Mouse (Mus musculus): ENCODE results near the gene Adcy4. TPM values are rescaled to one million over a fixed set of nuclear protein-coding genes. Genes with fewer than 3 reads are reported as not detected.
A peak's percentile ranks its signal among the peaks of the same experiment; 100 is the strongest.

Adcy4 gene
- total RNA-seq (2014; rRNA removed) (5.6 and 5.8 TPM in 2 replicates), polyA plus RNA-seq (2015; fragmentation: Nextera tagmentation; extraction: Ambion mirVana) (1.7 and 2.8 TPM in 2 replicates)

GRCm38 (mm10) chr14:55783958-55784235 is at the start of gene Adcy4:
TSS of gene Adcy4 (minus strand) at chr14:55784095.
- ATAC-seq (no peak), DNase-seq (ENCODE audit: low spot score) (no peak)
- peak within 1 kb of the TSS; percentile 57 for H3K4me2 ChIP-seq (ENCODE audit: low read depth, low read length)
- peaks cover 63% of the 10 kb centered on the region for H3K27me3 ChIP-seq (ENCODE audit: insufficient read depth, low read length)
- no peaks in the 10 kb centered on the region for H3K36me3 ChIP-seq (ENCODE audit: insufficient read depth, low read length)
- no peaks in the 10 kb centered on the region for H3K9me3 ChIP-seq (ENCODE audit: low read length)
- H3K9ac ChIP-seq (replicated peaks; ENCODE audit: low read length), result no peak within 1 kb of the TSS
- no peak for TF ChIP-seq CTCF (IDR thresholded peaks at IDR 0.05; ENCODE audit: low read depth)
- H3K27ac ChIP-seq, result no peak within 1 kb of the TSS; the same call in 1 of the 2 replicates
- peak within 1 kb of the TSS; percentile 29 for H3K4me3 ChIP-seq (ENCODE audit: low read length)
- 4% methylated on average over 13 of the region's 13 CpGs for WGBS
- peaks cover 9% of the 10 kb centered on the region; the same call in 1 of the 2 replicates for H3K4me1 ChIP-seq (ENCODE audit: insufficient read depth, low read length)

- WGBS, result 86% methylated on average over 4 of the region's 4 CpGs
- H3K9ac ChIP-seq (replicated peaks; ENCODE audit: low read length), result no peak overlapping the region
- no peaks in the 10 kb centered on the region for H3K27me3 ChIP-seq (ENCODE audit: insufficient read depth, low read length)
- H3K36me3 ChIP-seq (ENCODE audit: insufficient read depth, low read length), result no peaks in the 10 kb centered on the region
- no peak overlapping the region for H3K27ac ChIP-seq
- no peak overlapping the region for H3K4me3 ChIP-seq (ENCODE audit: low read length)
- no peak for TF ChIP-seq CTCF (IDR thresholded peaks at IDR 0.05; ENCODE audit: low read depth)
- ATAC-seq (no peak), DNase-seq (ENCODE audit: low spot score) (no peak)
- H3K4me1 ChIP-seq (ENCODE audit: insufficient read depth, low read length), result no peaks in the 10 kb centered on the region
- H3K4me2 ChIP-seq (ENCODE audit: low read depth, low read length), result no peak overlapping the region
- H3K9me3 ChIP-seq (ENCODE audit: low read length), result no peaks in the 10 kb centered on the region
Observed at GRCm38 (mm10) chr14:55833126-55833525, 49.2 kb upstream of the Adcy4 start.

GRCm38 (mm10) chr14:55830331-55830730 is 46.4 kb upstream of the Adcy4 start:
- no peak overlapping the region for H3K9ac ChIP-seq (replicated peaks; ENCODE audit: low read length)
- no peak overlapping the region for H3K4me3 ChIP-seq (ENCODE audit: low read length)
- no peaks in the 10 kb centered on the region for H3K27me3 ChIP-seq (ENCODE audit: insufficient read depth, low read length)
- H3K27ac ChIP-seq, result no peak overlapping the region
- no peak for TF ChIP-seq CTCF (IDR thresholded peaks at IDR 0.05; ENCODE audit: low read depth)
- ATAC-seq, result no peak
- H3K4me2 ChIP-seq (ENCODE audit: low read depth, low read length), result no peak overlapping the region
- no peak for DNase-seq (ENCODE audit: low spot score)
- no peaks in the 10 kb centered on the region for H3K9me3 ChIP-seq (ENCODE audit: low read length)
- 91% methylated on average over 4 of the region's 4 CpGs for WGBS
- no peaks in the 10 kb centered on the region for H3K36me3 ChIP-seq (ENCODE audit: insufficient read depth, low read length)
- H3K4me1 ChIP-seq (ENCODE audit: insufficient read depth, low read length), result peaks cover 4% of the 10 kb centered on the region

GRCm38 (mm10) chr14:55829854-55830253 is 46.0 kb upstream of the Adcy4 start:
- no peak overlapping the region for H3K4me3 ChIP-seq (ENCODE audit: low read length)
- no peak for DNase-seq (ENCODE audit: low spot score)
- no peak overlapping the region for H3K9ac ChIP-seq (replicated peaks; ENCODE audit: low read length)
- H3K4me2 ChIP-seq (ENCODE audit: low read depth, low read length), result no peak overlapping the region
- TF ChIP-seq CTCF (IDR thresholded peaks at IDR 0.05; ENCODE audit: low read depth), result no peak
- no peak overlapping the region for H3K27ac ChIP-seq
- H3K9me3 ChIP-seq (ENCODE audit: low read length), result no peaks in the 10 kb centered on the region
- H3K4me1 ChIP-seq (ENCODE audit: insufficient read depth, low read length), result peaks cover 9% of the 10 kb centered on the region
- H3K36me3 ChIP-seq (ENCODE audit: insufficient read depth, low read length), result no peaks in the 10 kb centered on the region
- WGBS, result 95% methylated on average over 16 of the region's 16 CpGs
- no peaks in the 10 kb centered on the region for H3K27me3 ChIP-seq (ENCODE audit: insufficient read depth, low read length)
- no peak for ATAC-seq

- TF ChIP-seq CTCF (IDR thresholded peaks at IDR 0.05; ENCODE audit: low read depth), result no peak
- H3K27me3 ChIP-seq (ENCODE audit: insufficient read depth, low read length), result no peaks in the 10 kb centered on the region
- H3K27ac ChIP-seq, result no peak overlapping the region
- peaks cover 11% of the 10 kb centered on the region for H3K4me1 ChIP-seq (ENCODE audit: insufficient read depth, low read length)
- no peak overlapping the region for H3K9ac ChIP-seq (replicated peaks; ENCODE audit: low read length)
- 51% methylated on average over 3 of the region's 3 CpGs for WGBS
- no peak overlapping the region for H3K4me3 ChIP-seq (ENCODE audit: low read length)
- no peaks in the 10 kb centered on the region for H3K9me3 ChIP-seq (ENCODE audit: low read length)
- no peak overlapping the region for H3K4me2 ChIP-seq (ENCODE audit: low read depth, low read length)
- DNase-seq (ENCODE audit: low spot score), result no peak
- no peaks in the 10 kb centered on the region for H3K36me3 ChIP-seq (ENCODE audit: insufficient read depth, low read length)
- no peak for ATAC-seq
Observed at GRCm38 (mm10) chr14:55828716-55829263, 44.9 kb upstream of the Adcy4 start.

GRCm38 (mm10) chr14:55826551-55827340 is 42.9 kb upstream of the Adcy4 start:
- no peak for ATAC-seq
- WGBS, result 17% methylated on average over 41 of the region's 41 CpGs
- DNase-seq (ENCODE audit: low spot score), result peak; percentile 14

GRCm38 (mm10) chr14:55826142-55826541 is 42.2 kb upstream of the Adcy4 start:
- no peak for TF ChIP-seq CTCF (IDR thresholded peaks at IDR 0.05; ENCODE audit: low read depth)
- peaks cover 11% of the 10 kb centered on the region for H3K4me1 ChIP-seq (ENCODE audit: insufficient read depth, low read length)
- H3K4me3 ChIP-seq (ENCODE audit: low read length), result peak overlapping the region; percentile 57
- WGBS, result 2% methylated on average over 15 of the region's 15 CpGs
- H3K4me2 ChIP-seq (ENCODE audit: low read depth, low read length), result peak overlapping the region; percentile 93
- no peaks in the 10 kb centered on the region for H3K27me3 ChIP-seq (ENCODE audit: insufficient read depth, low read length)
- DNase-seq (ENCODE audit: low spot score), result no peak
- H3K9me3 ChIP-seq (ENCODE audit: low read length), result no peaks in the 10 kb centered on the region
- no peaks in the 10 kb centered on the region for H3K36me3 ChIP-seq (ENCODE audit: insufficient read depth, low read length)
- no peak overlapping the region; the same call in none of the 2 replicates for H3K9ac ChIP-seq (replicated peaks; ENCODE audit: low read length)
- peak overlapping the region; percentile 65; the same call in 1 of the 2 replicates for H3K27ac ChIP-seq
- no peak for ATAC-seq

More at GRCm38 (mm10) chr14:55826551-55827340, 42.9 kb upstream of the Adcy4 start:
- Histone ChIP-seq H3K27ac (0 out of 2 replicates have a peak overlapping the region, but pooled peaks have one; percentile 32), H3K4me1 (ENCODE audit: insufficient read depth, low read length) (peaks cover 11% of the 10 kb centered on the region), H3K27me3 (ENCODE audit: insufficient read depth, low read length) (no peaks in the 10 kb centered on the region), H3K36me3 (ENCODE audit: insufficient read depth, low read length) (no peaks in the 10 kb centered on the region), H3K4me2 (ENCODE audit: low read depth, low read length) (peak overlapping the region; percentile 93), H3K9me3 (ENCODE audit: low read length) (no peaks in the 10 kb centered on the region), H3K9ac (replicated peaks; ENCODE audit: low read length) (no peak overlapping the region; the same call in 1 of the 2 replicates), H3K4me3 (ENCODE audit: low read length) (peak overlapping the region; percentile 57)
- TF ChIP-seq CTCF (IDR thresholded peaks at IDR 0.05; ENCODE audit: low read depth), result no peak

Data from hindbrain, postnatal 0 days (tissue).